Mouse (Mus musculus) heart, embryonic 13.5 days (tissue): Measurements from ENCODE around the gene Hist1h2bp. TPM values are rescaled to one million over a fixed set of nuclear protein-coding genes. Genes with fewer than 3 reads are reported as not detected.
"Not testable (repeated sequence)": the region's sequence is repeated elsewhere in the genome, so short reads cannot be mapped to it uniquely, and the experiment has no call there.

Experiments used
- ATAC-seq: fragments of 200-750 bp; cut with Nextera tagmentation; 2 replicates; pipeline ENCODE4 v1.8.0; 2017; ENCODE audit warnings: moderate TSS enrichment; ENCODE audit not compliant: insufficient number of reproducible peaks, low FRiP score, low TSS enrichment; ENCODE audit errors: extremely low read depth
- H3K27ac ChIP-seq: fragments of 300-500 bp; sonication (generic); replicated peaks from 2 replicates; pipeline ENCODE4 v1.5.1; 2015; ENCODE audit warnings: moderate library complexity, mild to moderate bottlenecking, inconsistent platforms
- H3K27me3 ChIP-seq: fragments of 300-500 bp; sonication (generic); replicated peaks from 2 replicates; pipeline ENCODE4 v1.6.1; 2015; ENCODE audit warnings: mild to moderate bottlenecking, inconsistent platforms
- H3K36me3 ChIP-seq: fragments of 300-500 bp; sonication (generic); 2 replicates; pipeline ENCODE4 v1.6.1; 2015; ENCODE audit warnings: mild to moderate bottlenecking, inconsistent platforms
- H3K4me1 ChIP-seq: fragments of 300-500 bp; sonication (generic); 2 replicates; pipeline ENCODE4 v1.6.1; 2015; ENCODE audit warnings: inconsistent platforms
- H3K4me2 ChIP-seq: fragments of 300-500 bp; sonication (generic); 2 replicates; pipeline ENCODE4 v1.6.1; 2015; ENCODE audit warnings: inconsistent platforms, mild to moderate bottlenecking, moderate library complexity
- H3K4me3 ChIP-seq: fragments of 300-500 bp; sonication (generic); 2 replicates; pipeline ENCODE4 v1.5.1; 2015; ENCODE audit warnings: moderate library complexity, mild to moderate bottlenecking, inconsistent platforms
- H3K9ac ChIP-seq: fragments of 300-500 bp; sonication (generic); 2 replicates; pipeline ENCODE4 v1.6.1; 2015; ENCODE audit warnings: inconsistent platforms, mild to moderate bottlenecking, moderate library complexity
- H3K9me3 ChIP-seq: fragments of 300-500 bp; sonication (generic); 2 replicates; pipeline ENCODE4 v1.6.1; 2016; ENCODE audit warnings: inconsistent platforms
- WGBS: fragments of 180-500 bp; shearing (Covaris S2); methylation state at CpG from one replicate; pipeline ENCODE4 v1.1.7; 2015; ENCODE audit warnings: mixed read lengths; 5-methylcytosine and 5-hydroxymethylcytosine counted together
- polyA plus RNA-seq: library from polyadenylated mRNA; unstranded; fragments of >200 nt; fragmentation: Nextera tagmentation; extraction: Ambion mirVana; gene quantifications from 2 replicates; pipeline ENCODE4 v1.2.1, GENCODE M21; 2015

The Hist1h2bp gene
- polyA plus RNA-seq = 0.37 and 0.49 TPM in 2 replicates

- peak within 1 kb of the TSS; percentile 86 for H3K27ac ChIP-seq
- under 1% methylated on average over 43 of the region's 63 CpGs for WGBS
These were observed at the start of gene Hist1h2bp, which contains the start of gene Hist1h2an for GRCm38 (mm10) chr13:21786899-21787629. Gene Hist1h2bp, plus strand, starts transcription at chr13:21787461. Gene Hist1h2an, minus strand, starts transcription at chr13:21787218.

GRCm38 (mm10) chr13:21745006-21745405, 42.3 kb upstream of the Hist1h2bp start:
- Histone ChIP-seq H3K4me2 (no peak overlapping the region), H3K9ac (no peak overlapping the region), H3K9me3 (no peaks in the 10 kb centered on the region), H3K4me1 (peaks cover 26% of the 10 kb centered on the region), H3K4me3 (no peak overlapping the region), H3K27ac (no peak overlapping the region), H3K36me3 (no peaks in the 10 kb centered on the region), H3K27me3 (no peaks in the 10 kb centered on the region)
- WGBS = 72% methylated on average over 1 of the region's 1 CpGs
- ATAC-seq = no peak

More at GRCm38 (mm10) chr13:21786899-21787629, at the start of gene Hist1h2bp, which contains the start of gene Hist1h2an:
- H3K27me3 ChIP-seq, H3K36me3 ChIP-seq, H3K9me3 ChIP-seq: not testable (repeated sequence)
- peak within 1 kb of the TSS; percentile 78 for H3K9ac ChIP-seq
- peak; percentile 83 for ATAC-seq
- H3K4me2 ChIP-seq = peak within 1 kb of the TSS; percentile 69
- H3K4me3 ChIP-seq = peak within 1 kb of the TSS; percentile 49
- H3K4me1 ChIP-seq = peaks cover 44% of the 10 kb centered on the region

GRCm38 (mm10) chr13:21749387-21750158, 37.7 kb upstream of the Hist1h2bp start:
- Histone ChIP-seq H3K4me3 (peak overlapping the region; percentile 60), H3K36me3 (no peaks in the 10 kb centered on the region), H3K9ac (peak overlapping the region; percentile 86), H3K4me1 (peaks cover 44% of the 10 kb centered on the region), H3K9me3 (no peaks in the 10 kb centered on the region), H3K27me3 (no peaks in the 10 kb centered on the region), H3K27ac (peak overlapping the region; percentile 94), H3K4me2 (peak overlapping the region; percentile 76)
- ATAC-seq = no peak
- 5% methylated on average over 5 of the region's 5 CpGs for WGBS

- Histone ChIP-seq H3K9ac (peak within 1 kb of the TSS; percentile 86), H3K4me2 (peak within 1 kb of the TSS; percentile 81), H3K4me3 (peak within 1 kb of the TSS; percentile 60), H3K4me1 (peaks cover 50% of the 10 kb centered on the region), H3K27ac (peak within 1 kb of the TSS; percentile 94)
- not testable (repeated sequence) for H3K9me3 ChIP-seq, H3K27me3 ChIP-seq, H3K36me3 ChIP-seq
- peak; percentile 64; the same call in 1 of the 2 replicates for ATAC-seq
- under 1% methylated on average over 48 of the region's 56 CpGs for WGBS
These were observed 36.9 kb upstream of the Hist1h2bp start, which contains the start of gene Hist1h4k for GRCm38 (mm10) chr13:21750159-21751017. Gene Hist1h4k, minus strand, starts transcription at chr13:21750505.

- ATAC-seq = no peak
- no peaks in the 10 kb centered on the region for H3K27me3 ChIP-seq
- H3K36me3 ChIP-seq = no peaks in the 10 kb centered on the region
- H3K4me1 ChIP-seq = peaks cover 56% of the 10 kb centered on the region
- H3K4me3 ChIP-seq = no peak overlapping the region
- no peak overlapping the region for H3K9ac ChIP-seq
- H3K4me2 ChIP-seq = peak overlapping the region; percentile 81; the same call in 1 of the 2 replicates
- H3K27ac ChIP-seq = peak overlapping the region; percentile 93
- H3K9me3 ChIP-seq = no peaks in the 10 kb centered on the region
These were observed 35.8 kb upstream of the Hist1h2bp start for GRCm38 (mm10) chr13:21751417-21751816.

- 30% methylated on average over 3 of the region's 3 CpGs for WGBS
- Histone ChIP-seq H3K4me2 (peak overlapping the region; percentile 81), H3K4me3 (no peak overlapping the region), H3K9me3 (no peaks in the 10 kb centered on the region), H3K4me1 (peaks cover 59% of the 10 kb centered on the region), H3K27me3 (no peaks in the 10 kb centered on the region), H3K9ac (peak overlapping the region; percentile 84; the same call in 1 of the 2 replicates), H3K36me3 (no peaks in the 10 kb centered on the region), H3K27ac (peak overlapping the region; percentile 93)
- ATAC-seq = no peak
These were observed 35.4 kb upstream of the Hist1h2bp start for GRCm38 (mm10) chr13:21751827-21752226.

GRCm38 (mm10) chr13:21752356-21752755, 34.9 kb upstream of the Hist1h2bp start:
- Histone ChIP-seq H3K9me3 (no peaks in the 10 kb centered on the region), H3K4me1 (peaks cover 58% of the 10 kb centered on the region), H3K27ac (peak overlapping the region; percentile 93), H3K4me3 (peak overlapping the region; percentile 58; the same call in 1 of the 2 replicates), H3K36me3 (no peaks in the 10 kb centered on the region), H3K9ac (peak overlapping the region; percentile 84), H3K27me3 (no peaks in the 10 kb centered on the region), H3K4me2 (peak overlapping the region; percentile 81)
- no peak for ATAC-seq
- WGBS = 38% methylated on average over 3 of the region's 3 CpGs

- Histone ChIP-seq H3K36me3 (no peaks in the 10 kb centered on the region), H3K4me2 (peak overlapping the region; percentile 81), H3K27ac (peak overlapping the region; percentile 93), H3K9ac (peak overlapping the region; percentile 84), H3K9me3 (no peaks in the 10 kb centered on the region), H3K27me3 (no peaks in the 10 kb centered on the region), H3K4me1 (peaks cover 55% of the 10 kb centered on the region), H3K4me3 (peak overlapping the region; percentile 58)
- ATAC-seq = no peak
- WGBS = 3% methylated on average over 10 of the region's 10 CpGs
These were observed 34.2 kb upstream of the Hist1h2bp start for GRCm38 (mm10) chr13:21753051-21753523.

- peak; percentile 81 for ATAC-seq
- not testable (repeated sequence) for H3K27me3 ChIP-seq, H3K36me3 ChIP-seq, H3K9me3 ChIP-seq
- Histone ChIP-seq H3K4me2 (peak within 1 kb of the TSS; percentile 81), H3K27ac (peak within 1 kb of the TSS; percentile 93), H3K4me1 (peaks cover 51% of the 10 kb centered on the region), H3K9ac (peak within 1 kb of the TSS; percentile 84), H3K4me3 (peak within 1 kb of the TSS; percentile 58)
- under 1% methylated on average over 48 of the region's 50 CpGs for WGBS
These were observed 33.6 kb upstream of the Hist1h2bp start, which contains the start of the genes Hist1h2ak and Hist1h2bn for GRCm38 (mm10) chr13:21753524-21754285. Gene Hist1h2ak, minus strand, starts transcription at chr13:21753827. Gene Hist1h2bn, plus strand, starts transcription at chr13:21754123.
